Mouse (Mus musculus) hindlimb bud, embryonic 11.5 days (tissue): ENCODE data around the gene Dhx34.

Experiments used
- DNase-seq: peaks from one replicate; pipeline ENCODE4 v3.0.0-alpha.2; 2012; ENCODE audit warnings: low read depth, low spot score; ENCODE audit errors: extremely low spot score

Gene Dhx34

DNA sequence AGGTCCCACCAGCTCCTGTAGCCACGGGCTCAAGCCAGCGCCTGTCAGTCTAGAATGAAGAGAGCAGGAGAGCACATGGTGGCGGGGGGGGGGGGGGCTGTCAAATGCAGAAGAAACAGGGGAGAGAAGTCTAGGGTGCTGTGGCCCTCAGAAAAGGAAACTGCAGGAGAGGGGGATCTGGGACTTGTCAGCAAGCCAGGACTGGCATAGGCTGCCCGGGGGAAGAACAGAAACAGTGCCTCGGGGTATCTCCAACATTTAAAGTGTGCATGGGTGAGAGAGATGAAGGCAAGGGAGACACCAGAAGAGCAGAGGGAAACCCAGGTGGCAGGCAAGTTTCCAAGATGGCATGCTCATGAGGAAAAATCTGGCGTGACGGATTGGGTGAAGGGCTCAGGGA is 59.8 kb downstream of the Dhx34 start:
- DNase-seq = no peak

GRCm38 (mm10) chr7:16161302-16161701 is 60.5 kb downstream of the Dhx34 start:
- no peak for DNase-seq

DNA sequence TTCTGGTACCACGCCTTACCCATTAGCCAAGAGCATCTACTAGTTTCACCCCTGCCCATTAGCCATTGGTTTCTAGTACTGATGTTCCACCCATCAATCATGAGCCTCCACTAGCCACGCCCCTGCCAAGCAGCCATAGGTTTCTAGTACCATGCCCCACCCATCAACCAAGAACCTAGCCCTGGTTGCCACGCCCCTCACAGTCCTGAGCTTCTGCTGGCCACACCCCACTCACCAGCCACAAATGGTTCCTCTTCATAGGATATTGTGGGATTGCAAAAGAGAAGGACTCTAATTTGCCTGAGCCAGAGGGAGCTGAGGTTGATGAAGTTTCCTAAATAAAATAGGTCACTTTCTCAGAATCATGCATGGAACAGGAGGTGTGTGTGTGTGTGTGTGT is 61.1 kb downstream of the Dhx34 start:
- no peak for DNase-seq

- no peak for DNase-seq
Measured at GRCm38 (mm10) chr7:16158735-16159134, 63.1 kb downstream of the Dhx34 start.

- DNase-seq = no peak
Measured at GRCm38 (mm10) chr7:16156105-16156714, 65.6 kb downstream of the Dhx34 start.

DNA sequence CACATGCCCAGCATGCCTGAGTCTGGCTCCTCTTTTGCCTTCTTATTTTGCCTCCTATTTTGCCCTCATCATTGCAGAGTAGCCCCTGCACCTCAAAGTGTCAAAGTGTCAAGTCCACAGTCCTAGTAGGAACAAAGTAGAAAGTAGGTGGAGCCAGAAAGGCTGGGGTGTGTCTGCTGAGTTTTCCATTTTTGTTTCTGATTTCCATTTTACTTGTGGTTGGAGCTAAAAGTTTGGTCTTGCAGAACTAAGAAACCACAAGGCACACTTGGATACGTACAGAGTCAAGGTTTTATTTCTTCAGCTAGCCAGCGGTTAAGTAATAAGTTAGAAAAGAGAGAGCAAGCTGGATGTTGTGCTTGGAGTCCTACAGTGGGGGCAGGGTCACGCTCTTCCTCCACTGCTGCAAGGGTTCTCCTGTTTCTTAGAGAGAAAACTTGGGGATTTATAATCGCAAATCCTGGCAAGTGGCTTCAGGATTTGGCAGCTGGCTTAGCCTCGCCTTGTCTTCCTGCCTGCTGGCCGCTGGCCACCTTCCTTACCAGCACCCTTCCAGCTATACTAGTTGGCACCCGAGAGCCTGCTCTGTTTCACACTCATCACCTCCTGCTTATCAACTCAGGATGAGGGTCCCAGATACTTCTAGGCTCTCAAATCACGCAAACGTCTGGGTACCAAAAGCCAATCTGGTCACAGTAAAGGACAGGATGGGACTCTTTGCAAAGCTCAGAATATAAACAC is 66.5 kb downstream of the Dhx34 start:
- no peak for DNase-seq

- no peak for DNase-seq
Measured at GRCm38 (mm10) chr7:16153522-16153921, 68.3 kb downstream of the Dhx34 start.

GRCm38 (mm10) chr7:16150191-16151145 is 71.4 kb downstream of the Dhx34 start:
- no peak for DNase-seq

- DNase-seq = no peak
Measured at GRCm38 (mm10) chr7:16149241-16149640, 72.6 kb downstream of the Dhx34 start.

GRCm38 (mm10) chr7:16147643-16148042 is 74.2 kb downstream of the Dhx34 start:
- DNase-seq = peak; percentile 16
